Mouse (Mus musculus): ENCODE results near the gene Gga1.

The Gga1 gene

DNA sequence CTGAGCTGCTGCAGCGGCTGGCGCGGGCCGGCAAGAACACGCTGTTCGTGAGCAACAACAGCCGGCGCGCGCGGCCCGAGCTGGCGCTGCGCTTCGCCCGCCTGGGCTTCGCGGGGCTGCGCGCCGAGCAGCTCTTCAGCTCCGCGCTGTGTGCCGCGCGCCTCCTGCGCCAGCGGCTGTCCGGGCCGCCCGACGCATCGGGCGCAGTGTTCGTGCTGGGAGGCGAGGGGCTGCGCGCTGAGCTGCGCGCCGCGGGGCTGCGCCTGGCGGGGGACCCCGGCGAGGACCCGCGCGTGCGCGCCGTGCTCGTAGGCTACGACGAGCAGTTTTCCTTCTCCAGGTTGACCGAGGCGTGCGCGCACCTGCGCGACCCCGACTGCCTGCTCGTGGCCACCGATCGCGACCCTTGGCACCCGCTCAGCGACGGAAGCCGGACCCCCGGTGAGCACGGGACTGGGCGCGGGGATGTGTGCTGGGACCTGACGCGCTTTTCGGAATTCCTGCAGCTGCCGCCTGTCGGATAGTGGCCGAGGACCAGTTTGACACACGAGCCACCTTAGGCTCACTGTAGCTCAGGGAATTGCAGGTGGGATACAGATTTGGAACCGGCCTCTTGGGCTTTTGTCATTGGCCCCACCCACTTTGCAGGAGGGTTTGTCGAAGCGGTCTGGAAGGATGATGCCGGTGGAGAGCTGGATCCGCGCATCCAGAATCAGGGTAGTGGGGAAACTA, 37.3 kb downstream of the Gga1 start:
- in situ Hi-C loops (cut with MboI): no loop called here

DNA sequence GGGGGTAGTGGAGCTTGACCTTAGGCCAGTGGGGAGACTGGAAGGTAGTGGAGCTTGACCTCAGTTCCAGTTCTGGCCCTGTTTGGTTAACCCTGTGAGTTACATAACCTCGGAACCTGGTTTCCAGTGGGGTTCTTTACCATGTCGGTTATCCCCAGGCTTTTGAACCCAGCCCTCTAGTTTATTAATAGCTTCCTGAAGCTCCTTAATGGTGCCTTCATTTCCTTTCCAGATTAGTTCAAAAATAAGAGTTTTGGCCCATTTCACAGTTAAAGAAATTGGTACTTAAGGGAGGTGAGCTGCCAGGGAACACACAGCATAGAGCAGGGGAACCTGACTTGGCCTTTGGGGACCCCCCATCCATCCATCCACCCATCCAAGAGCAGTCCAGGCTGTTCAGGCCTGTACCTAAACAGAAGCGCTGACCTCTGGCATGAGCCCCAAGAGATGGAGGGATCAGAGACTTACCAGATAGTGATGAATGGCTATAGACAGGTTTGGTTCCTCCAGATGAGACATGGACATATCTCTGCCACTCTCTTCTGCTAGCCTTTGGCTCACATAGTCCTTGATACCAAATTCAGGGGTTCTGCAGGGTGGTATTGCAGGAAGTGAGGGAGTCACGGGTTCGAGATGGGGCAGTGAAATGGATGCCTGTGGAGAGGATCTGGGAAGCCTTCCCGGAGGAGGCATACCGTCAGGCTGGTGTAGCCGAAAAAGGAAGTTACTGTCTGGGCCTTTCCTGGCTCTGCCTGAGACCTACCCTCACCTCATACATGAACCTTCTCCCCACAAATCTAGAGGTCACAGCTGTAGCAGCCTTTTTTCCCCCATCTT, 38.1 kb downstream of the Gga1 start:
- in situ Hi-C loops (cut with MboI): no loop called here

DNA sequence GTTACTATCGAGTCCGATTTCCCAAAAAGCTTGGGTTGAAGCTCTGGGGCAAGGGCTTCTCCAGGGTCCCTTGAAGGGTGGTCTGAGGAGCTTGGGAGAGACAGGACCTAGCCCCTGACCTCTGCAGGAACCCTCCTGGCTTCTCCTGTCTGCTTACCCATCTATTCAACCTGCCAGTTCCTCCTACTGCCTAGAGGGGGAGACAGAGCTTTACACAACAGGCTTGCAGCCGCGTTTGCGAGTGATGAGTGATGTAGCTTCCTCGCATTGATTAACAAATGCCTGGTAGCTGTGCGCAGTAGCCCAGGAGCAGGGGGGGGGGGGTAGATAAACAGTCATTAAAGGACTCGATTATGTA, 38.6 kb downstream of the Gga1 start:
- in situ Hi-C loops (cut with MboI): no loop called here

- in situ Hi-C loops (cut with MboI): no loop called here
Measured at GRCm38 (mm10) chr15:78916052-78916826, 39.2 kb downstream of the Gga1 start.

GRCm38 (mm10) chr15:78918126-78918525, 41.1 kb downstream of the Gga1 start:
- in situ Hi-C loops (cut with MboI): no loop called here

DNA sequence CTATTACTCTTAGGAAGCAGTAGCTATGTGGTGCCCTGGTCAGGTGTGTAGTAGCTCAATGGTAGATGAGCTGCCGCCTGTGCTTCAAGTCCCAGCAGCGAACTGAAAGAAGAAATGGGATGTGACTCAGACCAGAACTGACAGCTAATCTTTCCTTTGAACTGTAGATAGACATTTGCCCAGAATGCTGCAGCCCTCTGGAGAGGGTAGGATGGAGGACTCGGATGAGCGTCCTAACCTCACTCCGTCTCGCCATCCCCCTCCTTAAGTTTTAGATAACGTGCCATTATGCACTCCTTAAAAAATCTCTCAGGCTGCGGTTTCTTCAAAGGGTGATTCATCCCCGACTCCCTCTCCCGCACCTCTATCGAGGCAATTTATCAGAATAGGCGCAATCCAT, 42.9 kb downstream of the Gga1 start:
- in situ Hi-C loops (cut with MboI): no loop called here

- in situ Hi-C loops (cut with MboI): no loop called here
Measured at GRCm38 (mm10) chr15:78922700-78923099, 45.7 kb downstream of the Gga1 start.

DNA sequence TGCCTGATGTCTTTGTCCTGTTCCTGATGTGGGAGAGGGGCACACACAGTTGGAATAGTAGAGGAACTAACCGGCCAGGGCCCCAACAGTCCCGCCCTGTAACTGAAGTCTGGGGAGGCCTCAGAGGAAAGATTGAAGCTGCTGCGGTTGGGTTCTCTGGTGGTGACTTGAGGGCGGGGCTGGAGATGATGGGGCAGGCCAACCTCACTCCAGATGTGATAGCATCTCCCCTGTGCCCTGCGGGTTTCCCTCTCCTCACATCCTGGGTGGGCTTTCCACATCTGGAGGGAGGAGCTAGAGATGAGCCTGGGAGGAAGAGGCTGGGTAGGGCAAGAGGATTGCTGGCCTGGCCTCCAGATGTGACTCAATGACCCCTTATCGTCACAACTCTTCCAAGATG, 46.6 kb downstream of the Gga1 start:
- in situ Hi-C loops (cut with MboI): no loop called here

- in situ Hi-C loops (cut with MboI): no loop called here
Measured at GRCm38 (mm10) chr15:78925129-78925528, 48.1 kb downstream of the Gga1 start.

DNA sequence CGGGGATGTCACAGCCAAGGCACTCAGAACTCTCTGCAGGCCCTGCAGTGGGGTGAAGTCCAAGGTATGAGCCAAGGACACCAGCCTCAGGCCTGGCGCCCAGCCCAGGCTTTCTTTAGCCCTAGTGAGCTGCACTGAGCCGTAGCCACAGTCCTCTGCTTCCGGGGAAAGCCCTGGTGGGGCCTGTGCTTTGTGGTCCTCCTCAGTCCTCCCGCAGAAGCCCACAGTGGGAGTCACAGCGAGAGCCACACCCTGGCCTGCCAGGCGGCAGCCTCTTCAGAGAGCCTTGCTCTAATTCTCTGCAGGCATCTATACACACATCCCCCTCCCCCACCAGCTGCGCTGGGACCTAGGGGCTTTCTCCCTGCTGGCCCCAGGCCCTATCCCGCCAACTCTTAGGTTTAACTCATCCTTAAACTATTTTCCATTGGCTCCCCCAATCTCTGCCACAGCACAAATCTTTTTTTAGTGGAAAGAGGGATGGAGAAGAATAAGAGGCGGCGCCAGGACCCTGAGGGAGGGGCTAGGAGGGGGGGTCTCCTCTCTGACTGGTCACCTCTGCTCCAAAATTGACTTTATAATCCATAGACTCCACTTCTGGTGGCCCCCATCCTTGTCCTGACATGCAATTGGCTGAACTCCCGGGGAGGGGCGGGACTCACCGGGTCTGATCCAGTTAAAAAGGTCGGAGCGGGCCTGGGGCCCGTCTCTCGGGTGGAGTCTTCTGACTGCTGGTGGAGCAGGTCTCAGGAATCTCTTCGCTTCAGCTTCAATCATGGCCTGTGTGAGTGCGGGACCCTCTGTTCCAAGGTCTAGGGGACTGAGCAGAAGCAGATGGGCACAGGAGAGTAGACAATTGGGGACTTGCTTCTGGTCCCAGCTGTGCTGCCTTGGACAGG, 49.3 kb downstream of the Gga1 start, which contains the start of gene Lgals1:
TSS of gene Lgals1 (plus strand) at position 705 of the 899 bp plus-strand sequence.
- in situ Hi-C loops (cut with MboI): no loop called here

DNA sequence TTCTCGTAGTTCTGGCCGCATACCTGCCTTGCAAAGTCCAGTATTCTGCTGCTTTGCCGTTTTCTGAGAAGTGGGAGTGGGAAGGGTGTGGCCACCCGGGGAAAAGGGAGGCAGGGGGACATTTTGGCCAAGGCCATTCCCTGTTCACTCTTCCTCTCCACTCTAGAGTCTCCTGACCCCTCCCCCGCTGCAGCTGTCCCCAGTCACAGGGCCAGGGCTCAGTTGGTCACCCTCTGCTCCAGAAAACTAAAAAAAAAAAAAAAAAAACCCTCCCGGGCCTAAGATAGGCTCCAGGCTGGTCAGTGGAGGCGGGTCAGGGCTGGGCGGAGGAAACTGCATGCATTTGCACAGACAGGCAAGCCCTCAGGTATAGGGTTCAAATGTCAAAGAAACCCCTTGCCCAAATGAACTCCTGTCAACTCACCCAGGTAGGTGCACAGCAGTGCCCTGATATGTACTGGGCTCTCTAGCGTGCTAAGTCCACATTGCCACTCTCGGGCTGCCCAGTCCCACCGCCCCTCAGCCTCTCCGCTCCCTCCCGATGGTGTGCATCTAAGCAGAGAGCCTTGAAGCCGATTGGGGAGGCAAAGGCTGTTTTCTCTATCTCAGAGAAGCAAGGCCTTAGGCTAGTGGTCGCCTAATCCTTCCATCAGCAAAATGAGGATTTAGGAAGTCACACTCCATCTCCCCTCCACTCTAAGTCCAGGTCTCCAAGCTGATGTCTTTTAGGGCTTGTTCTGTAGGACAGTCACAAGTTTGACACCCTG, 50.2 kb downstream of the Gga1 start:
- in situ Hi-C loops (cut with MboI): no loop called here

- in situ Hi-C loops (cut with MboI): no loop called here
Measured at GRCm38 (mm10) chr15:78927788-78928457, 50.9 kb downstream of the Gga1 start.

DNA sequence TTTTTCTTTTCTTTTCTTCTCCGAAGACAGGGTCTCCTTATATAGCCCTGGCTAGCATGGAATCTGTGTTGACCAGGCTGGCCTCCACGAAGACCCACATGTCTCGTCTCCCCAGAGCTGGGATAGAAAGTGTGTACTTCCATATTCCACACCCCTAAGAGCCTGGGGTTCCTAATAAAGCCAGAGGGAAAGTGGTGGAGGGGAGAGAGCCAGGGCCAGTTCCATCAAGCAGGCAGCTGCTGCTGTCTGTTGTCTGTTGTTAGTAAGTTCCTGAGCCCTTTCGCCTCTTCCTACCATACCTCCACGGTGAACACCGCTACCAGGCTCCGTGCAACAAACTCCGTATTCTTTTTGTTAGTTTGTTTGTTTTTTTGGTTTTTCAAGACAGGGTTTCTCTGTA, 51.5 kb downstream of the Gga1 start:
- in situ Hi-C loops (cut with MboI): no loop called here

GRCm38 (mm10) chr15:78930192-78930706, 53.3 kb downstream of the Gga1 start:
- in situ Hi-C loops (cut with MboI): no loop called here

GRCm38 (mm10) chr15:78930801-78931426, 53.9 kb downstream of the Gga1 start:
- in situ Hi-C loops (cut with MboI): no loop called here

GRCm38 (mm10) chr15:78931577-78931976, 54.6 kb downstream of the Gga1 start:
- in situ Hi-C loops (cut with MboI): no loop called here

- in situ Hi-C loops (cut with MboI): no loop called here
Measured at GRCm38 (mm10) chr15:78934784-78935320, 57.9 kb downstream of the Gga1 start, which contains the start of gene Nol12. Gene Nol12, plus strand, starts transcription at chr15:78934933.

DNA sequence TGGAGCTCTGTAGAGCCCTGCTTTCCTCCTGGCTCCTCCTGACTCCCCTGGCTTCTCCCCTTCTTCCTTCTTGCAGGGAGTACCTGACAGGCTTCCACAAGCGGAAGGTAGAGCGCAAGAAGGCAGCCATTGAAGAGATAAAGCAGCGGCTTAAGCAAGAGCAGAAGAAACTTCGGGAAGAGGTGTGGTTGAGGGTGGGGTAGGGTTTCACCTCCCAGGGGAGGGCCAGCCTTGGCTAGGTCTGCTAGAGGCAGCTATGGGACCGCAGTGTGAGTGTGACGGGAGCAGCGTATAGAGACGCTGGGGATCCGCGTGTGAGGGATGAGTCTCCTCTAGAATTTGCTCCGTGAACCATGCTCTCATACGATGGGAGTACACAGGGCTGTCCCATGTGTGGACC, 59.4 kb downstream of the Gga1 start:
- in situ Hi-C loops (cut with MboI): no loop called here

- in situ Hi-C loops (cut with MboI): no loop called here
Measured at GRCm38 (mm10) chr15:78937311-78937710, 60.3 kb downstream of the Gga1 start.
